Mouse (Mus musculus) adrenal gland, adult 8-10 months (tissue): ENCODE results near the gene Olfr965. TPM values are rescaled to one million over a fixed set of nuclear protein-coding genes. Genes with fewer than 3 reads are reported as not detected.
"Not testable (repeated sequence)": the region's sequence is repeated elsewhere in the genome, so short reads cannot be mapped to it uniquely, and the experiment has no call there.

Experiments
- DNase-seq: peaks from one replicate; pipeline ENCODE4 v3.0.0; 2022
- total RNA-seq, 4 experiments: library from RNA; stranded (reverse); gene quantifications; 2 replicates each; pipeline ENCODE4 v1.2.4; 2022

Gene Olfr965
- total RNA-seq = not detected

- no peak for DNase-seq
Observed at GRCm38 (mm10) chr9:39711053-39711452, at the start of gene Olfr965. Gene Olfr965 (plus strand): TSS chr9:39711353.

GRCm38 (mm10) chr9:39666905-39667304 lies 44.2 kb upstream of the Olfr965 start, which contains the start of gene Olfr963:
Gene Olfr963 (plus strand): TSS chr9:39667205.
- DNase-seq = no peak

- DNase-seq = no peak
Observed at GRCm38 (mm10) chr9:39669723-39670122, 41.4 kb upstream of the Olfr965 start.

- DNase-seq = no peak
Observed at GRCm38 (mm10) chr9:39674820-39675219, 36.3 kb upstream of the Olfr965 start.

- DNase-seq = no peak
Observed at GRCm38 (mm10) chr9:39678557-39678956, 32.6 kb upstream of the Olfr965 start.

- DNase-seq = no peak
Observed at GRCm38 (mm10) chr9:39679280-39679679, 31.9 kb upstream of the Olfr965 start.

- not testable (repeated sequence) for DNase-seq
Observed at GRCm38 (mm10) chr9:39701123-39701522, 10.0 kb upstream of the Olfr965 start.

GRCm38 (mm10) chr9:39707017-39707416 lies 4.1 kb upstream of the Olfr965 start, which contains the start of gene Olfr149:
Gene Olfr149 (minus strand): TSS chr9:39707117.
- no peak for DNase-seq

- no peak for DNase-seq
Observed at GRCm38 (mm10) chr9:39708958-39709357, 2.2 kb upstream of the Olfr965 start.

GRCm38 (mm10) chr9:39730678-39731077 lies 19.5 kb downstream of the Olfr965 start, which contains the start of gene Olfr150:
Gene Olfr150 (plus strand): TSS chr9:39730978.
- no peak for DNase-seq

GRCm38 (mm10) chr9:39740741-39741140 lies 29.6 kb downstream of the Olfr965 start:
- no peak for DNase-seq

GRCm38 (mm10) chr9:39745949-39746348 lies 34.8 kb downstream of the Olfr965 start, which contains the start of gene Olfr967:
Gene Olfr967 (plus strand): TSS chr9:39746249.
- DNase-seq = no peak

GRCm38 (mm10) chr9:39746428-39746827 lies 35.3 kb downstream of the Olfr965 start:
- DNase-seq = no peak

Other genes starting within 250 kb of the Olfr965 start
- not detected for gene Olfr955, start 239.4 kb upstream of the Olfr965 start, total RNA-seq
- gene Olfr44, start 217.4 kb upstream of the Olfr965 start, total RNA-seq = not detected
- not detected for gene Olfr957, start 195.5 kb upstream of the Olfr965 start, total RNA-seq
- gene Olfr958, start 157.3 kb upstream of the Olfr965 start, total RNA-seq = not detected
- gene Olfr959, start 135.8 kb upstream of the Olfr965 start, total RNA-seq = not detected
- 10 to 100 TPM; 14.1 to 23.1 (median 19.1) TPM for gene AW551984, start 107.0 kb upstream of the Olfr965 start, total RNA-seq
- not detected for gene Olfr148, start 100.7 kb upstream of the Olfr965 start, total RNA-seq
- not detected for gene Olfr960, start 90.0 kb upstream of the Olfr965 start, total RNA-seq
- gene Olfr961, start 66.3 kb upstream of the Olfr965 start, total RNA-seq = not detected
- gene Olfr963, start 44.1 kb upstream of the Olfr965 start, total RNA-seq = not detected
- gene Olfr149, start 4.2 kb upstream of the Olfr965 start, total RNA-seq = not detected
- not detected for gene Olfr150, start 19.6 kb downstream of the Olfr965 start, total RNA-seq
- gene Olfr967, start 34.9 kb downstream of the Olfr965 start, total RNA-seq = not detected
- not detected for gene Olfr968, start 71.9 kb downstream of the Olfr965 start, total RNA-seq
- not detected for gene Olfr969, start 79.6 kb downstream of the Olfr965 start, total RNA-seq
- not detected for gene Olfr970, start 97.5 kb downstream of the Olfr965 start, total RNA-seq
- not detected for gene Olfr971, start 125.5 kb downstream of the Olfr965 start, total RNA-seq
- gene Olfr972, start 155.1 kb downstream of the Olfr965 start, total RNA-seq = not detected
- not detected for gene Olfr229, start 196.0 kb downstream of the Olfr965 start, total RNA-seq
- not detected for gene Olfr974, start 226.1 kb downstream of the Olfr965 start, total RNA-seq
- gene Olfr975, start 240.7 kb downstream of the Olfr965 start, total RNA-seq = not detected
- not detected for gene Olfr976, start 249.8 kb downstream of the Olfr965 start, total RNA-seq